Mouse (Mus musculus): ENCODE data around the gene Usp28.

- no peak for TF ChIP-seq CTCF (IDR thresholded peaks at IDR 0.05; ENCODE audit: control insufficient read depth, insufficient read depth, low read length)
- no peak for TF ChIP-seq POLR2A (IDR thresholded peaks at IDR 0.05; ENCODE audit: borderline replicate concordance, control insufficient read depth, low read depth, low read length)
These were observed 42.8 kb upstream of the Usp28 start for GRCm38 (mm10) chr9:48942349-48942748.
